Mouse (Mus musculus) heart, adult 2 months (tissue): Measurements from ENCODE around the gene Tomm70a. TPM values are rescaled to one million over a fixed set of nuclear protein-coding genes. Genes with fewer than 3 reads are reported as not detected.

ENCODE experiments used
- DNase-seq, 2 experiments: peaks; one replicate each; pipeline ENCODE4 v3.0.0; 2021
- H3K27ac ChIP-seq: fragments of 200-600 bp; 2 replicates; pipeline ENCODE4 v1.8.1; 2022
- H3K27me3 ChIP-seq: fragments of 200-500 bp; 2 replicates; pipeline ENCODE4 v1.6.1; 2012; ENCODE audit warnings: mild to moderate bottlenecking, low read length, inconsistent platforms, mixed read lengths; ENCODE audit not compliant: control insufficient read depth, insufficient read depth
- H3K36me3 ChIP-seq: fragments of 200-500 bp; 2 replicates; pipeline ENCODE4 v1.6.1; 2012; ENCODE audit warnings: low read length, inconsistent platforms; ENCODE audit not compliant: control insufficient read depth, insufficient read depth
- H3K4me1 ChIP-seq: fragments of 200-500 bp; 2 replicates; pipeline ENCODE4 v1.6.1; 2011; ENCODE audit warnings: low read length; ENCODE audit not compliant: control insufficient read depth, insufficient read depth
- H3K4me3 ChIP-seq: fragments of 200-600 bp; 2 replicates; pipeline ENCODE4 v1.8.1; 2022
- H3K79me2 ChIP-seq: fragments of 200-500 bp; replicated peaks from 2 replicates; pipeline ENCODE4 v1.6.1; 2012; ENCODE audit warnings: mild to moderate bottlenecking, inconsistent platforms, low read length, moderate library complexity, mixed read lengths; ENCODE audit not compliant: control insufficient read depth, insufficient read depth
- H3K9ac ChIP-seq: fragments of 200-500 bp; 2 replicates; pipeline ENCODE4 v1.6.1; 2012; ENCODE audit warnings: low read depth, mild to moderate bottlenecking, control low read depth, inconsistent platforms, low read length, mixed read lengths
- CTCF ChIP-seq: fragments of 200-600 bp; IDR thresholded peaks from 2 replicates; pipeline ENCODE4 v1.8.1; 2022; ENCODE audit warnings: antibody characterized with exemption, mild to moderate bottlenecking, moderate library complexity
- EP300 ChIP-seq: fragments of 200-500 bp; IDR thresholded peaks from 2 replicates; pipeline ENCODE4 v1.6.1; 2011; ENCODE audit warnings: low read depth, low read length, control low read depth; ENCODE audit not compliant: insufficient read depth
- POLR2A ChIP-seq: fragments of 200-500 bp; IDR thresholded peaks from 2 replicates; pipeline ENCODE4 v1.6.1; 2011; ENCODE audit warnings: mild to moderate bottlenecking, low read depth, low read length, control low read depth; ENCODE audit not compliant: insufficient read depth
- WGBS: fragments of 180-500 bp; shearing (Covaris S2); methylation state at CpG from one replicate; pipeline ENCODE4 v1.1.7; 2018; 5-methylcytosine and 5-hydroxymethylcytosine counted together
- intact Hi-C: fragments of 180-260 bp; cut with DNase I; formaldehyde crosslinking; loops from one replicate; pipeline ENCODE4 v1.15.1; 2025
- long read RNA-seq: library from polyadenylated mRNA; stranded (forward); transcript quantifications from one replicate; pipeline ENCODE4 v2.0.0, GENCODE M21; 2021
- polyA plus RNA-seq: library from polyadenylated mRNA; depleted of rRNA; stranded (reverse); fragments of >200 nt; gene quantifications from 2 replicates; pipeline ENCODE4 v1.2.3, GENCODE M21; 2012; rRNA removed
- total RNA-seq, 2 experiments: library from RNA; stranded (reverse); gene quantifications; 2 replicates each; pipeline ENCODE4 v1.2.3; 2021

The Tomm70a gene
- total RNA-seq (10 to 100 TPM; 41.8 to 44.1 TPM), polyA plus RNA-seq (10.6 and 21.7 TPM in 2 replicates)
- long read RNA-seq, full-length matches to known transcripts = 72 of 92 reads
- long read RNA-seq, partial matches to known transcripts = 20 of 92 reads
- long read RNA-seq, other reads (novel, unspliced or antisense) = 0 of 92 reads

DNA sequence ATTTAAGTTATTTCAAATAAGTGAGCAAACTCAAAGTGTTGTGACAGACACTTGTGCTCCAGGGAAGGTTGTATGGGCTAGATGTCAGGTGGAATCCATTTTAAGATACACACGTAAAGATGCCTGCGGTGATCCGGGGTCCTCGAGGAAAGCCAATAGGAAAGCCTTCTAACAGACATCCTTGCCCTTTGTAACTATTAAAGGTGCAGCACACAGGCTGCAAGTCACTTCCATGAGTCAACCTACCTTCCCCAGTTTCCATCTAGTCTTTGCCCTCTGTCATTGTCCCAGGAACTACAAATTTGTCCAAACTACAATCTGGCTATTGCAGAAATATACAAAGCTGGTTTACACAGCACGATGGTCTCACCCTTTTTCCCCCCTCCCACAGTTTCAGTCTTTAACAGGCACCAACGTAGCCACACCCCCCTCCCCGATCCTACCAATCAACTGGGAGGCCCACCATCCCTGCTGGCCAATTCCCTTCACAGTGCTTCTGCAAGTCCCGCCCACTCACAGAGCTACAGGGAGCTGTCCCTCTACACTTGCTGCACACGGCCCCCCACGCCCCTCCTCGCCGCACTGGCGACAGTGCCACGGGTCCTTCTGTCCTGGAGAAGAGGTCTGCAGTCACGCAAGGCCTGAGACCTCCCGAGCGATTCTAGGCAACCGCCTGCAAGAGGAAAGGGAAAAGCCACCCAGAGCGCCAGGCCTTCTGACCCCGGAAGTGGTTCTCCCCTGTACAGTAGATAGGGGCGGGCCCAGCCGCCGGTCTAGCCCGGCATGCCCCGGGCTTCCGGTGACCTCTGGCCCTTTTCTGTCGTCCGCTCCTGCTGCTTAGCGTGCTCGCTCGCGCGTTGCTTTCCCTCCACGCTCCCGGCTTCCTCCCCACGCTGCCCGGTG lies at the start of gene Tomm70a:
Gene Tomm70a (plus strand): TSS at position 791 of the 903 bp plus-strand sequence.
- 0 out of 2 replicates have a peak, but pooled peaks cover 3% of the 10 kb centered on the region for H3K79me2 ChIP-seq
- H3K36me3 ChIP-seq = peaks cover 10% of the 10 kb centered on the region
- peak within 1 kb of the TSS; percentile 85 for H3K9ac ChIP-seq
- peak within 1 kb of the TSS; percentile 99 for H3K4me3 ChIP-seq
- no peaks in the 10 kb centered on the region for H3K27me3 ChIP-seq
- TF ChIP-seq POLR2A (peak; percentile 81), CTCF (no peak), EP300 (no peak)
- intact Hi-C loops = loop anchor here (1.0 to 10.0 kb wide), 3 partner anchors 45 to 484 kb away; partner anchors contain the start of genes Cmss1 and Tbc1d23
- H3K27ac ChIP-seq = peak within 1 kb of the TSS; percentile 95
- under 1% methylated on average over 37 of the region's 37 CpGs for WGBS
- H3K4me1 ChIP-seq = peaks cover 1% of the 10 kb centered on the region
- peak; percentile 94 to 96 for DNase-seq

DNA sequence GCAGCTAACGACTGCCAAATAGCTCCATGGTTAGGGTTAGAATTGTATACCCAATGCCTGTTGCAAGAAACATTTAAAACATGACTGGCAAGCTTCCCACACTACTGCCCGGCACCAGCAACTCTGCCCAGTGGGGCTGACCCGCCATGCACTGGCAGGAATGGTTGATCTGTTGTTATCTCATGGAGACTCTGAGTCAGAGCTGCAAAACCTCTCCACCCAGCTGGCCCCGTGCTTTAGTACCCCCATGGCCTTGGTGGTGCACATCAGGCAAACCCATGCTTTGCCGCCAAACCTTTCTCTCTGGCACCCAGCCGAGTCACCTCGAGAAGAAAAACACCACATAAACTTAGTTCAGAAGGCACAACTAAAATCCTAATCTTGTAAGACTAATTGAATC lies 45.5 kb upstream of the Tomm70a start:
- no peaks in the 10 kb centered on the region for H3K79me2 ChIP-seq
- no peak overlapping the region for H3K4me3 ChIP-seq
- TF ChIP-seq POLR2A (no peak), EP300 (no peak), CTCF (no peak)
- no peaks in the 10 kb centered on the region for H3K36me3 ChIP-seq
- H3K9ac ChIP-seq = no peak overlapping the region
- H3K27me3 ChIP-seq = no peaks in the 10 kb centered on the region
- DNase-seq = peak in 1 of 2 experiments; percentile 3
- no peak overlapping the region for H3K27ac ChIP-seq
- intact Hi-C loops = no loop called here
- 42% methylated on average over 7 of the region's 7 CpGs for WGBS
- H3K4me1 ChIP-seq = no peaks in the 10 kb centered on the region

DNA sequence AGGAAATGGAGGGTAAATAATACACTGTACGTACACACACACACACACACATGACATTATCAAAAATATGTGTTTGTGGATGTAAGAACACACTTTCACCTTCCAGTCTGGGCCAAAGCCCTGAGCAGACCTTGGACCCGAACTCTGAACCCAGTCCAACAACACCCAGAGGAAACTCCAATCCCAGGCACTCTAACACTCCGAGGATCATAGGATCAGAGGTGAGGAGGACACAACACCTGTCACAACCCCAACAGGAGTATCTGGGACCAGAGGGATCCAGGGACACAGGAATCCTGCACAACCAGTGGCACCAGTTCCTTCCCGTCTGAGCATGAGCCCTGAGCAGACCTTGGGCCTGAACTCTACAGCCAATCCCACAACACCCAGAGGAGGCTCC lies 41.9 kb upstream of the Tomm70a start:
- no peaks in the 10 kb centered on the region for H3K36me3 ChIP-seq
- H3K4me3 ChIP-seq = no peak overlapping the region
- H3K27ac ChIP-seq = no peak overlapping the region
- H3K27me3 ChIP-seq = no peaks in the 10 kb centered on the region
- TF ChIP-seq EP300 = no peak
- DNase-seq = no peak
- 72% methylated on average over 4 of the region's 4 CpGs for WGBS
- no peak overlapping the region for H3K9ac ChIP-seq
- intact Hi-C loops = no loop called here
- no peaks in the 10 kb centered on the region for H3K4me1 ChIP-seq
- H3K79me2 ChIP-seq = no peaks in the 10 kb centered on the region

DNA sequence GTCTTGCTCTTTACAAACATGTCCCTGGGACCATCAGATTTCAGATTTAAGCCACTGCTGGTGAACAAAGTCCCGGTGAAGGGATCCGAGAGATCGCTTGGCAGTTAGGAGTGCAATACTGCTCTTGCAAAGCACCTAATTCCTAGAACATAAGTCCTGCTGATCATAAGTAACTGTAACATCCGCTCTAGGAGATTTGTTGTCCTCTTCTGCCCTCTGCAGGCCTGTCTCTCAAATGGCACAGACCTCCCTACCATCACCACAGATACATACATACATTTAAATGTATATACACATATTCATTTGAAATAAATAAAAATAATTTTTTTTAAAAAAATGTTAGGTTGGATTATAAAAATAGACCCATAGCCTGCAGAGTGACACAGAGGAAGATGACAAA lies 29.0 kb upstream of the Tomm70a start:
- H3K36me3 ChIP-seq = no peaks in the 10 kb centered on the region
- no peaks in the 10 kb centered on the region for H3K4me1 ChIP-seq
- no peak overlapping the region for H3K9ac ChIP-seq
- intact Hi-C loops = loop anchor here (2.0 kb wide), 2 partner anchors 292 to 322 kb away; no protein-coding TSS in a partner anchor
- H3K27me3 ChIP-seq = no peaks in the 10 kb centered on the region
- 32% methylated on average over 4 of the region's 4 CpGs for WGBS
- no peak overlapping the region for H3K27ac ChIP-seq
- H3K4me3 ChIP-seq = no peak overlapping the region
- DNase-seq = peak; percentile 5 to 20
- TF ChIP-seq EP300 = no peak
- peak; percentile 74 for TF ChIP-seq CTCF
- H3K79me2 ChIP-seq = no peaks in the 10 kb centered on the region

DNA sequence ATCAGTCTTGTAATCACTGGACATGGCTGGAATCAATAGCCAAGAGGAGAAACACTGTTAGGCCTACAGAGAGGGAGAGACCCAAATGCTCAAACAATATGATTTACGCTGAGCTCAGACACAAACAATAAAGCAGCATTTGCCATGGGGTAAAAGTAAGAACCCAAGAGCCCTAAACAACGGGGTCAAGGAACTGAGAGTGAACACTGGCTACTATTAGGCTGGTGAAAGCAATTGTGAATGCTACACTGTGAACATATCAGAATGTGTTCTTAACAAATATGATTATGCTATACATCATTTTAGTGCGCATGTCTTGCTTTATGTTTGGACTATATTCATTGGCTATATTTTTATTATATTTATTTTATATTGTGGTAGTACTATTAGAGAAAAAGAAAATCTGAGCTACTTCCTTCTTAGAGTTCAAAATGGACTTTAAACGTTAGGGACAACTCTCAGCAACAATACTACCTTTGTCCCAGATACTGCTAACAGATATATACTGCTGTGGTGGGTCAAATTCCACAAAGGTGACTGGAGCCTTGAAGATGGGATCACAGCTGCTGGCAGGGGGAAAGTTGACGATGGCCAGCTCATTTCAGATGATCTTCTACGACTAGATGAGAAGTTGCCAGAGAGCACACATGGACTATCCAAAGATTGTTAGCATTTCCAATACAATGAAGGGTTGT lies 28.4 kb upstream of the Tomm70a start:
- Histone ChIP-seq H3K9ac (no peak overlapping the region), H3K4me3 (no peak overlapping the region), H3K27me3 (no peaks in the 10 kb centered on the region), H3K4me1 (no peaks in the 10 kb centered on the region), H3K36me3 (no peaks in the 10 kb centered on the region), H3K27ac (no peak overlapping the region), H3K79me2 (no peaks in the 10 kb centered on the region)
- 57% methylated on average over 6 of the region's 6 CpGs for WGBS
- intact Hi-C loops = loop anchor here (2.0 kb wide), 2 partner anchors 292 to 322 kb away; no protein-coding TSS in a partner anchor
- no peak for TF ChIP-seq CTCF
- TF ChIP-seq EP300 = no peak
- no peak for TF ChIP-seq POLR2A
- no peak for DNase-seq

DNA sequence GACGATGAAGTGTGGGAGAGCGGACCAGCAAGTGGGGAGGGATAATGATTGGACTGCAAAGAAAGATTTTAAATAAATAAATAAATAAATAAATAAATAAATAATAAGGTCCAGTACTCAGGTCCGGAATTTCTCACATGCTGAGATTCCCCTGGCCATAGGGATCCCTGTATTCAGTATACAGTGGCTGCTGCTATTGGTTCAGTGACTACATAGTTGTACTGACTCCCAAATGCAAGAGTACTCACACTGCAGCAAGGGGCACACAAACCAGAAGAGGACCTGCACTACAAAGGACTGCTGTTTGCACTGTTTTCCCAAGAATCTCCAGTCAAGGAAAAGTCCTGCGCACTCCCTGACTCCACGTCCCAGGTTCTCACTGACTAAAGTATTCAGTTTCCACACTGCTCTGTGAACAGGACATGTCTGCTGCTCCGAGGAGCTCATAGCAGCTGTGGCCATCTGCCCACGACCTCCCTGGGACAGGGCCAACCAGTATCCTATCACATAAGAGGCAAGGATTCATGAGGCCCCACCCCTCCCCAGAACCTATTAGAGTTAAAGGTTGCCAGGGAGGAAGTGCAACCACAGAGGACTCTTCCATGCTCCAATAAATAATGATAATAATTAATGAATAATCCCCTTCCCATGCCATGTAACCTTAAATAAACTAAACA lies 22.9 kb upstream of the Tomm70a start:
- no peak for TF ChIP-seq CTCF
- no peak for TF ChIP-seq EP300
- TF ChIP-seq POLR2A = no peak
- intact Hi-C loops = no loop called here

More for the DNA sequence above, 22.9 kb upstream of the Tomm70a start:
- no peaks in the 10 kb centered on the region for H3K79me2 ChIP-seq
- H3K9ac ChIP-seq = no peak overlapping the region
- no peaks in the 10 kb centered on the region for H3K27me3 ChIP-seq
- H3K27ac ChIP-seq = no peak overlapping the region
- H3K4me1 ChIP-seq = no peaks in the 10 kb centered on the region
- 46% methylated on average over 7 of the region's 7 CpGs for WGBS
- DNase-seq = no peak
- no peaks in the 10 kb centered on the region for H3K36me3 ChIP-seq
- H3K4me3 ChIP-seq = no peak overlapping the region
